In the genomic region with DNA sequence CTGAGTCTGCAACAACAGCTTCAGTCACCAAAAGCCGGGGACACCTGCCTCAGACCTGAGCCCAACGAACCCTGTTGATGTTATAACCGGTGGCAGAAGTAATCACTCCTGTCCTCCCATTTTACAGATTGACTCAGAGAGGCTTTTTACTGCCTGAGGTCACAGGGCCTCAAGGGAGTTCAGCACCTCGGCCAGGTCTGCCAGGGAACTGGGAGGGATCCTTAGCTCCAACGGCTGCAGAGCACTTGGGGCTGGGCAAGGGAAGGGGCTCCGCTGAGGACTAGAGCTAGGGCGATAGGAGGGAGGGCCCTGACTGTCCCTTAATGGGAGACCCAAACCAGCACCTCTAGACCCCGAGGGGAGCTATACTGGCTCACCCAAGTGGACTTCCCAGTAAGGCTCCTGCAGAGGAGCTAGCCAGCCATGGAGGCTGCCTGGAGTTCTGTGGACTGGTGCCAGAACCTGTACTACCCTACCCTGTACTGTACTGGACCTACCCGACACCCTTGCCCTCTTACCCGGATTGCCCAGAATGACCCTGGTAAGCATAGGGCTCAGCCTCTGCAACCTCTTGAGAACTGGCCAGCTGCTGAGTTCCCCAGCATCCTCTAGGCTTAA, we compare ENCODE assay signal across 7 mouse cellular contexts. TPM values are rescaled to one million over a fixed set of nuclear protein-coding genes. Genes with fewer than 3 reads are reported as not detected.
DNase-seq lines count a peak whose midpoint lies in the region; ATAC-seq and TF ChIP-seq lines count a peak whose summit lies in the region.

No protein-coding gene starts in this region.

- WGBS in lung, embryonic 16.5 days = 28% methylated on average over 10 of the region's 10 CpGs
- WGBS in embryonic facial prominence, embryonic 14.5 days = 36% methylated on average over 9 of the region's 10 CpGs
- 37% methylated on average over 10 of the region's 10 CpGs for WGBS in kidney, embryonic 15.5 days
- WGBS in olfactory bulb, adult 2 months = 73% methylated on average over 10 of the region's 10 CpGs

- peaks cover 4% of the 10 kb centered on the region for H3K36me3 ChIP-seq in lung, embryonic 16.5 days (ENCODE audit: control insufficient read depth, insufficient read depth, low read length)
- H3K36me3 ChIP-seq in embryonic facial prominence, embryonic 14.5 days (ENCODE audit: control insufficient read depth, insufficient read depth, low read length) = peaks cover 7% of the 10 kb centered on the region; the same call in 1 of the 2 replicates
- peaks cover 5% of the 10 kb centered on the region for H3K36me3 ChIP-seq in kidney, embryonic 15.5 days

- no peak for TF ChIP-seq POLR2A in olfactory bulb, adult 2 months (IDR thresholded peaks at IDR 0.05; ENCODE audit: insufficient read depth, low read depth, low read length)

- H3K9me3 ChIP-seq in lung, embryonic 16.5 days (ENCODE audit: control insufficient read depth, low read length) = no peaks in the 10 kb centered on the region
- no peaks in the 10 kb centered on the region for H3K9me3 ChIP-seq in embryonic facial prominence, embryonic 14.5 days (ENCODE audit: control insufficient read depth, low read length)
- H3K9me3 ChIP-seq in kidney, embryonic 15.5 days (replicated peaks) = no peaks in the 10 kb centered on the region

- peaks cover 43% of the 10 kb centered on the region for H3K4me1 ChIP-seq in lung, embryonic 16.5 days (replicated peaks; ENCODE audit: control insufficient read depth, insufficient read depth, low read length)
- H3K4me1 ChIP-seq in embryonic facial prominence, embryonic 14.5 days (ENCODE audit: control insufficient read depth, insufficient read depth, low read length) = peaks cover 40% of the 10 kb centered on the region
- H3K4me1 ChIP-seq in kidney, embryonic 15.5 days = peaks cover 70% of the 10 kb centered on the region
- peaks cover 32% of the 10 kb centered on the region for H3K4me1 ChIP-seq in olfactory bulb, adult 2 months (ENCODE audit: control insufficient read depth, insufficient read depth, low read length)

- no peaks in the 10 kb centered on the region for H3K27me3 ChIP-seq in lung, embryonic 16.5 days (ENCODE audit: control insufficient read depth, insufficient read depth, low read depth, low read length)
- no peaks in the 10 kb centered on the region for H3K27me3 ChIP-seq in embryonic facial prominence, embryonic 14.5 days (replicated peaks; ENCODE audit: control insufficient read depth, insufficient read depth, low read length)
- H3K27me3 ChIP-seq in kidney, embryonic 15.5 days = no peaks in the 10 kb centered on the region

- peak overlapping the region; percentile 96 for H3K27ac ChIP-seq in lung, embryonic 16.5 days (ENCODE audit: low read length)
- peak overlapping the region; percentile 92; the same call in 1 of the 2 replicates for H3K27ac ChIP-seq in embryonic facial prominence, embryonic 14.5 days (replicated peaks; ENCODE audit: low read depth, low read length)
- H3K27ac ChIP-seq in kidney, embryonic 15.5 days = peak overlapping the region; percentile 98
- H3K27ac ChIP-seq in olfactory bulb, adult 2 months (ENCODE audit: insufficient read depth, low read depth, low read length) = no peak overlapping the region

- H3K4me3 ChIP-seq in lung, embryonic 16.5 days (ENCODE audit: low read length) = peak overlapping the region; percentile 89
- peak overlapping the region; percentile 91 for H3K4me3 ChIP-seq in embryonic facial prominence, embryonic 14.5 days (ENCODE audit: low read depth, low read length)
- peak overlapping the region; percentile 91 for H3K4me3 ChIP-seq in kidney, embryonic 15.5 days (replicated peaks)
- H3K4me3 ChIP-seq in olfactory bulb, adult 2 months (ENCODE audit: insufficient read depth, low read depth, low read length) = peak overlapping the region; percentile 72; the same call in 1 of the 2 replicates

- peak overlapping the region; percentile 95 for H3K9ac ChIP-seq in lung, embryonic 16.5 days (ENCODE audit: low read length)
- H3K9ac ChIP-seq in embryonic facial prominence, embryonic 14.5 days (ENCODE audit: low read depth, low read length) = peak overlapping the region; percentile 91
- peak overlapping the region; percentile 93 for H3K9ac ChIP-seq in kidney, embryonic 15.5 days

- H3K4me2 ChIP-seq in lung, embryonic 16.5 days (ENCODE audit: low read depth, low read length) = peak overlapping the region; percentile 68
- peak overlapping the region; percentile 84 for H3K4me2 ChIP-seq in embryonic facial prominence, embryonic 14.5 days (ENCODE audit: low read depth, low read length)
- H3K4me2 ChIP-seq in kidney, embryonic 15.5 days = peak overlapping the region; percentile 92

- no peak for TF ChIP-seq CTCF in olfactory bulb, adult 2 months (IDR thresholded peaks at IDR 0.05; ENCODE audit: insufficient read depth, low read depth, low read length)

- no peak for ATAC-seq in lung, embryonic 16.5 days (ENCODE audit: low read depth)
- ATAC-seq in embryonic facial prominence, embryonic 14.5 days (ENCODE audit: low read depth) = no peak; the same call in 1 of the 2 replicates
- no peak for ATAC-seq in kidney, embryonic 15.5 days (replicated peaks; ENCODE audit: low FRiP score)
- ATAC-seq in erythroid progenitor cell, adult 5-6 weeks (replicated peaks; ENCODE audit: low FRiP score, poor library complexity, severe bottlenecking) = no peak

- no peak for DNase-seq in lung, postnatal 14 days
- no peak for DNase-seq in embryonic facial prominence, embryonic 14.5 days (ENCODE audit: low spot score)
- no peak for DNase-seq in adrenal gland, postnatal 36 days

RNA-seq across cellular contexts. Expression of a gene that starts 1.4 kb away (rescaled TPM):
- polyA plus RNA-seq in lung, embryonic 16.5 days (2015; fragmentation: Nextera tagmentation; extraction: Ambion mirVana) = 70.9 and 71.2 TPM in 2 replicates
- 58.4 and 60.1 TPM in 2 replicates for polyA plus RNA-seq in embryonic facial prominence, embryonic 14.5 days (2014; fragmentation: Nextera tagmentation; extraction: Ambion mirVana)
- 48.7 and 55.4 TPM in 2 replicates for polyA plus RNA-seq in kidney, embryonic 15.5 days (2015; fragmentation: Nextera tagmentation; extraction: Ambion mirVana)
- not detected in 2 replicates for polyA plus RNA-seq in olfactory bulb, adult 2 months (2012; ENCODE audit: insufficient read depth, insufficient read length, low replicate concordance, missing spikeins)
- total RNA-seq in erythroid progenitor cell, adult 5-6 weeks (2015; ENCODE audit: low replicate concordance) = not detected in 2 replicates
- total RNA-seq in erythroid progenitor cell, adult 5-6 weeks (2017; ENCODE audit: low replicate concordance) = 2.3 and 5.0 TPM in 2 replicates
- total RNA-seq in adrenal gland, postnatal 36 days (2021) = 10 to 100 TPM; 24.7 to 36.8 TPM

RNA-seq across cellular contexts. Expression of a gene that starts 5.6 kb away (rescaled TPM):
- polyA plus RNA-seq in lung, embryonic 16.5 days (2015; fragmentation: Nextera tagmentation; extraction: Ambion mirVana) = 35.9 and 37.9 TPM in 2 replicates
- polyA plus RNA-seq in embryonic facial prominence, embryonic 14.5 days (2014; fragmentation: Nextera tagmentation; extraction: Ambion mirVana) = 29.7 and 34.1 TPM in 2 replicates
- 33.5 and 36.1 TPM in 2 replicates for polyA plus RNA-seq in kidney, embryonic 15.5 days (2015; fragmentation: Nextera tagmentation; extraction: Ambion mirVana)
- polyA plus RNA-seq in olfactory bulb, adult 2 months (2012; ENCODE audit: insufficient read depth, insufficient read length, low replicate concordance, missing spikeins) = not detected in 2 replicates
- total RNA-seq in erythroid progenitor cell, adult 5-6 weeks (2015; ENCODE audit: low replicate concordance) = 13.0 and 14.1 TPM in 2 replicates
- total RNA-seq in erythroid progenitor cell, adult 5-6 weeks (2017; ENCODE audit: low replicate concordance) = 18.7 and 23.9 TPM in 2 replicates
- 10 to 100 TPM; 22.1 to 22.7 TPM for total RNA-seq in adrenal gland, postnatal 36 days (2021)

RNA-seq across cellular contexts. Expression of a gene that starts 15.5 kb away (rescaled TPM):
- polyA plus RNA-seq in lung, embryonic 16.5 days (2015; fragmentation: Nextera tagmentation; extraction: Ambion mirVana) = 49.2 and 52.1 TPM in 2 replicates
- 43.2 and 46.4 TPM in 2 replicates for polyA plus RNA-seq in embryonic facial prominence, embryonic 14.5 days (2014; fragmentation: Nextera tagmentation; extraction: Ambion mirVana)
- 59.6 and 60.9 TPM in 2 replicates for polyA plus RNA-seq in kidney, embryonic 15.5 days (2015; fragmentation: Nextera tagmentation; extraction: Ambion mirVana)
- not detected in 2 replicates for polyA plus RNA-seq in olfactory bulb, adult 2 months (2012; ENCODE audit: insufficient read depth, insufficient read length, low replicate concordance, missing spikeins)
- total RNA-seq in erythroid progenitor cell, adult 5-6 weeks (2015; ENCODE audit: low replicate concordance) = 52.3 and 53.7 TPM in 2 replicates
- 31.8 and 104 TPM in 2 replicates for total RNA-seq in erythroid progenitor cell, adult 5-6 weeks (2017; ENCODE audit: low replicate concordance)
- 10 to 100 TPM; 14.8 to 19.4 TPM for total RNA-seq in adrenal gland, postnatal 36 days (2021)

RNA-seq across cellular contexts. Expression of a gene that starts 20.6 kb away (rescaled TPM):
- polyA plus RNA-seq in lung, embryonic 16.5 days (2015; fragmentation: Nextera tagmentation; extraction: Ambion mirVana) = 0.06 and 0.23 TPM in 2 replicates
- 0.14 and 0.22 TPM in 2 replicates for polyA plus RNA-seq in embryonic facial prominence, embryonic 14.5 days (2014; fragmentation: Nextera tagmentation; extraction: Ambion mirVana)
- not detected in 2 replicates for polyA plus RNA-seq in kidney, embryonic 15.5 days (2015; fragmentation: Nextera tagmentation; extraction: Ambion mirVana)
- not detected in 2 replicates for polyA plus RNA-seq in olfactory bulb, adult 2 months (2012; ENCODE audit: insufficient read depth, insufficient read length, low replicate concordance, missing spikeins)
- not detected in 2 replicates for total RNA-seq in erythroid progenitor cell, adult 5-6 weeks (2015; ENCODE audit: low replicate concordance)
- not detected in 2 replicates for total RNA-seq in erythroid progenitor cell, adult 5-6 weeks (2017; ENCODE audit: low replicate concordance)
- under 1 TPM; 0.26 to 0.96 TPM for total RNA-seq in adrenal gland, postnatal 36 days (2021)

RNA-seq across cellular contexts. Expression of a gene that starts 46.8 kb away (rescaled TPM):
- polyA plus RNA-seq in lung, embryonic 16.5 days (2015; fragmentation: Nextera tagmentation; extraction: Ambion mirVana) = 45.2 and 46.2 TPM in 2 replicates
- polyA plus RNA-seq in embryonic facial prominence, embryonic 14.5 days (2014; fragmentation: Nextera tagmentation; extraction: Ambion mirVana) = 22.3 and 27.0 TPM in 2 replicates
- 38.8 and 43.9 TPM in 2 replicates for polyA plus RNA-seq in kidney, embryonic 15.5 days (2015; fragmentation: Nextera tagmentation; extraction: Ambion mirVana)
- not detected in 2 replicates for polyA plus RNA-seq in olfactory bulb, adult 2 months (2012; ENCODE audit: insufficient read depth, insufficient read length, low replicate concordance, missing spikeins)
- 75.9 and 106 TPM in 2 replicates for total RNA-seq in erythroid progenitor cell, adult 5-6 weeks (2015; ENCODE audit: low replicate concordance)
- total RNA-seq in erythroid progenitor cell, adult 5-6 weeks (2017; ENCODE audit: low replicate concordance) = 143 and 155 TPM in 2 replicates
- 10 to 100 TPM; 62.9 to 65.2 TPM for total RNA-seq in adrenal gland, postnatal 36 days (2021)

Comparison
In these comparisons a context has a peak if more than half of its experiments do, and no peak if none do; other contexts are left out.
1. RNA of a gene that starts 5.6 kb away (polyA plus RNA-seq): 35.9 to 37.9 TPM in lung, embryonic 16.5 days, 33.5 to 36.1 TPM in kidney, embryonic 15.5 days and 29.7 to 34.1 TPM in embryonic facial prominence, embryonic 14.5 days; not detected in olfactory bulb, adult 2 months; every median in the first group is over 10 times any median in the second.
2. RNA of a gene that starts 15.5 kb away (polyA plus RNA-seq): 59.6 to 60.9 TPM in kidney, embryonic 15.5 days, 49.2 to 52.1 TPM in lung, embryonic 16.5 days and 43.2 to 46.4 TPM in embryonic facial prominence, embryonic 14.5 days; not detected in olfactory bulb, adult 2 months; every median in the first group is over 10 times any median in the second.
3. Peak in every context shown above with its lines, with median percentiles within 50 percentile points of each other: H3K4me2 ChIP-seq, H3K4me3 ChIP-seq and H3K9ac ChIP-seq.